Mouse (Mus musculus): Measurements from ENCODE around the gene Bhlhe40. TPM values are rescaled to one million over a fixed set of nuclear protein-coding genes. Genes with fewer than 3 reads are reported as not detected.

Gene Bhlhe40
- total and polyA plus RNA-seq, 3 experiments = 15.9 to 21.6 TPM; not detected in 1

DNA sequence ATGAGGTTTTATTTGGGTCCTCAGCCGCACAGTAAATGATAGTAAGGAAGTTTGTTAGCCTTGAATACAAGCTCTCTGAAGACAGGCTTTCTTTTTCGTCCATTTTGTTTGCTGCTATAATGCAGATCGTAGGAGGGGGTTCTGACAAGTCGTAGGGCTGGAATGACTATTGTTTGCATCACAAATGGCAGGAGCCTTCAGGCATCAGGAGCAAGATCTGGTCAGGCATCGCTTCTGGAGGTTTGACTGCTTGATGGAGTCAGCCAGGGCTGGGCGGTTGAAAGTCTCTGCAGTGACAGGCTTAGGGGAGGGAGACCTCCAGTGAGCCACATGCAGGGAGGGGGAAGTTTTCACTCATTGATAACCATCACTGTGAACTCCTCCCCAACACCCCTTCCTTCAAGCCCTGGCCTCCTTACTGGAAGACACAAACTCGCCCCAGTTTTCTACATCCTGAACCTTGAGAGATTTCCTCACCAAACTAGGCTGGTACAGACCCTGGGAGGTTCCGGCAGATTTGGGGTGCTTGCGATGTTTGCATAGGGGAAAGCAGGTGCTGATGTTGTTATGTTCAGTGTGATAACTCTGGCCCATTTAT, 25.4 kb downstream of the Bhlhe40 start:
- H3K27ac ChIP-seq (ENCODE audit: control insufficient read depth, low read depth, low read length) = no peak overlapping the region
- no peak for DNase-seq (ENCODE audit: low read depth, low spot score)
- no peak overlapping the region for H3K4me3 ChIP-seq (ENCODE audit: control insufficient read depth in 1 of 2, insufficient read depth in 1 of 2, low read depth in 2 of 2, low read length in 2 of 2)
- no peak overlapping the region for H3K9ac ChIP-seq (ENCODE audit: control insufficient read depth, low read depth, low read length, poor library complexity, severe bottlenecking)
- no peaks in the 10 kb centered on the region for H3K79me2 ChIP-seq (ENCODE audit: control insufficient read depth, insufficient read depth, low read length, poor library complexity)
- TF ChIP-seq TCF12 (IDR thresholded peaks at IDR 0.05; ENCODE audit: low read depth, low read length) (no peak), MAZ (IDR thresholded peaks at IDR 0.05; ENCODE audit: low read depth, low read length) (no peak), SIN3A (IDR thresholded peaks at IDR 0.05; ENCODE audit: low read length) (no peak), MYC (IDR thresholded peaks at IDR 0.05; ENCODE audit: low read depth, low read length) (no peak), HCFC1 (IDR thresholded peaks at IDR 0.05; ENCODE audit: low read depth, low read length) (no peak), E2F4 (IDR thresholded peaks at IDR 0.05; ENCODE audit: borderline replicate concordance, low read depth, low read length) (no peak), ZC3H11A (IDR thresholded peaks at IDR 0.05; ENCODE audit: low read depth, low read length) (no peak), MAX (IDR thresholded peaks at IDR 0.05; ENCODE audit: low read length) (no peak), ZMIZ1 (IDR thresholded peaks at IDR 0.05; ENCODE audit: low read depth, low read length) (no peak), GATA1 (IDR thresholded peaks at IDR 0.05; ENCODE audit: low read depth, low read length) (no peak)
- H3K27me3 ChIP-seq (ENCODE audit: control insufficient read depth in 1 of 2, insufficient read depth in 2 of 2, low read length in 2 of 2) = no peaks in the 10 kb centered on the region
- H3K4me1 ChIP-seq (ENCODE audit: control insufficient read depth in 1 of 2, insufficient read depth in 2 of 2, low read length in 2 of 2) = peaks cover 32 to 45% of the 10 kb centered on the region in 2 experiments
- H3K9me3 ChIP-seq (replicated peaks; ENCODE audit: insufficient read depth, low read length) = no peaks in the 10 kb centered on the region
- peaks cover 0 to 35% of the 10 kb centered on the region in 2 experiments; a peak in 2 of 4 replicates for H3K36me3 ChIP-seq (ENCODE audit: control insufficient read depth in 1 of 2, insufficient read depth in 2 of 2, low read length in 2 of 2)

DNA sequence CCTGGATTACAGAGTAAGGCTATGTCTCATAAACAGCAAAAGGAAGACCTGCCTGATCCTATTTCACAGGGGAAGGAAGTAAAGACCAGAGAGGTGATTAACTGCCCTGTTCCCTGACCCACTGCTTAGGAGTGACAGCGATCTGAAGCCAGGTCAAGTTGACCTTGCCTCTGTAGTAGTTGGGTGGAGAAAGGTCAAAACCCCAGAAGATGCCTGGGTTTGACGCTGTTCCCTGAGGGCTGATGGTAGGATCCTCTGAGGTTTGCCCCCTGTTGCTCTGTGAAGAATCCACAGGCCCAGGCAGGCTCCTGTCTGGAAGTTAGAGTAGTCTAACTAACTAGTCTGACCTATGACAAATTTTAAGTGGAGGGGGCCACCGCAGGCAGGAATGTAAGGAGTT, 26.5 kb downstream of the Bhlhe40 start:
- Histone ChIP-seq H3K36me3 (ENCODE audit: control insufficient read depth in 1 of 2, insufficient read depth in 2 of 2, low read length in 2 of 2) (peaks cover 0 to 26% of the 10 kb centered on the region in 2 experiments; a peak in 2 of 4 replicates), H3K27ac (ENCODE audit: control insufficient read depth, low read depth, low read length) (no peak overlapping the region), H3K9ac (ENCODE audit: control insufficient read depth, low read depth, low read length, poor library complexity, severe bottlenecking) (no peak overlapping the region), H3K4me1 (ENCODE audit: control insufficient read depth in 1 of 2, insufficient read depth in 2 of 2, low read length in 2 of 2) (peaks cover 25 to 38% of the 10 kb centered on the region in 2 experiments), H3K4me3 (ENCODE audit: control insufficient read depth in 1 of 2, insufficient read depth in 1 of 2, low read depth in 2 of 2, low read length in 2 of 2) (no peak overlapping the region), H3K79me2 (ENCODE audit: control insufficient read depth, insufficient read depth, low read length, poor library complexity) (no peaks in the 10 kb centered on the region), H3K27me3 (ENCODE audit: control insufficient read depth in 1 of 2, insufficient read depth in 2 of 2, low read length in 2 of 2) (no peaks in the 10 kb centered on the region), H3K9me3 (replicated peaks; ENCODE audit: insufficient read depth, low read length) (no peaks in the 10 kb centered on the region)
- no peak for TF ChIP-seq UBTF (IDR thresholded peaks at IDR 0.05; ENCODE audit: borderline replicate concordance, insufficient read depth, low read depth, low read length)
- TF ChIP-seq CHD1 (IDR thresholded peaks at IDR 0.05; ENCODE audit: low read depth, low read length) = no peak
- no peak for TF ChIP-seq ZNF384 (IDR thresholded peaks at IDR 0.05; ENCODE audit: low read depth, low read length)
- TF ChIP-seq CTCF (IDR thresholded peaks at IDR 0.05 in 2 of 3, conservative IDR thresholded peaks at IDR 0.05 in 1 of 3; ENCODE audit: control insufficient read depth in 1 of 3, insufficient read depth in 1 of 3, low read depth in 2 of 3, low read length in 3 of 3, poor library complexity in 1 of 3, severe bottlenecking in 1 of 3) = no peak
- TF ChIP-seq MYC (IDR thresholded peaks at IDR 0.05; ENCODE audit: low read depth, low read length) = no peak
- TF ChIP-seq USF2 (IDR thresholded peaks at IDR 0.05; ENCODE audit: borderline replicate concordance in 1 of 2, insufficient read depth in 1 of 2, low read depth in 1 of 2, low read length in 2 of 2) = no peak
- no peak for TF ChIP-seq BHLHE40 (IDR thresholded peaks at IDR 0.05; ENCODE audit: borderline replicate concordance, low read depth, low read length)
- TF ChIP-seq MAX (IDR thresholded peaks at IDR 0.05; ENCODE audit: low read length) = no peak
- no peak for TF ChIP-seq SIN3A (IDR thresholded peaks at IDR 0.05; ENCODE audit: low read length)
- no peak for TF ChIP-seq NRF1 (IDR thresholded peaks at IDR 0.05; ENCODE audit: insufficient read depth, low read depth, low read length, poor library complexity, severe bottlenecking)
- no peak for DNase-seq (ENCODE audit: low read depth, low spot score)
